Mouse (Mus musculus) mature B cell (primary cell): ENCODE results near the gene Dpep2nb.
"Not testable (repeated sequence)": the region's sequence is repeated elsewhere in the genome, so short reads cannot be mapped to it uniquely, and the experiment has no call there.

Experiments
- in situ Hi-C: fragments of 300-500 bp; cut with MboI; formaldehyde crosslinking; loops from 2 replicates; pipeline ENCODE4 v1.14.3; 2019

Gene Dpep2nb

DNA sequence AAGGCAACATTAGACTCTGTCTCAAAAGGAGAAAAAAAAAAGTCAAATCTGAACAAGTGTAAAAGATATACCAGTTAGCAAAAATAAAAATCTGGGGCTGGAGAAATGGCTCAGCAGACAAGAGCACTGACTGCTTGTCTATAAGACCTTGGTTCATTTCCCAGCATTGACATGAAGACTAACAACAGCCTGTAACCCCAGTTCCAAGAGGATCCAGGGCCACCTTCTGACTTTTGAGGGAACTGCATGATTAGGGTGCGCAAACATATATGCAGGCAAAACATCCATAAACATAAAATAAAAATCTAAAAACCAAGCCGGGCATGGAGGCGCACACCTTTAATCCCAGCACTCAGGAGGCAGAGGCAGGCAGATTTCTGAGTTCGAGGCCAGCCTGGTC is 638 bp upstream of the Dpep2nb start:
- in situ Hi-C loops, result no loop called here

DNA sequence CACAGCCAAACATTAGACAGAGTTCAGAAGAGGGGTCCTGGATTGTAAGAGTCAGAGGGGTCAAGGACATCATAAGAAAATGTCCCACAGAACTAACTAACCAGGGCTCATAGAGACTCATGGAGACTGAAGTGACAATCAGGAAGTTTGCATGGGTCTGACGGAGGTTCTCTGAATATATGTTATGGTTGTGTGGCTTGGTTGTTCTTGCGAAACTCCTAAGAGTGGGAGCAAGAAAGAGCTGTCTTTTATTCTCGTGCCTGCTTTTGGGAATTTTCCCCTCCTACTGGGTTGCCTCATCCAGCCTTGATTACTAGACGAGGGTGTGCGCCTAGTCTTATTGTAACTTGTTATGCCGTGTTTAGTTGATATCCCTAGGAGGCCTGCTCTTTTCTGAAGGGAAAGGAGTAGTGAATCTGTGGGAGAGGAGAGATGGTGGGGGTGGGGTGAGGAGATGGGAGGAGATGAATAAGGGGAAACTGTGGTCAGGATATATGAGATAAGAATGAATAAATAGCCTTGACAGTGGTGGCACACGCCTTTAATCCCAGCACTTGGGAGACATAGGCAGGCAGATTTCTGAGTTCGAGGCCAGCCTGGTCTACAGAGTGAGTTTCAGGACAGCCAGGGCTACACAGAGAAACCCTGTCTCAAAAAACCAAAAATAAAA is 1.1 kb downstream of the Dpep2nb start:
- in situ Hi-C loops, result no loop called here

DNA sequence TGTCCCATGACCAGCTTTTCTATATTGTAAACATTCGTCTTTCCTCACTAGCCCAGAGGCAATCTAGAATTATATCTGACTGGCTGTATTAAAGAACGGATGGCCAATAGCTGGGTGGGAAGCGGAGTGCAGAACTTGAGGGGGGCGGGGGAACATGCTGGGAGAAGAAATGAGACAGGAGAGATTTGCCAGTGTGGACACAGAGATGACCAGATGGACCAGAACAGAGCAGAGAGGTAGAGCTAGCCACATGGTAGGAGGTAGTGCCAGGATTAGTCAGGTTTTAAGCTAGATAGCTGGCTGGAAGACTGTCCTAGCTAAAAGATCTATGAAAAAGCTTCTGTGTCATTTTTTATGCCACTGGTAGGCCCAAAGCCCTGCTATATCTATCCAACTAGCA is 3.9 kb downstream of the Dpep2nb start:
- in situ Hi-C loops, result no loop called here

DNA sequence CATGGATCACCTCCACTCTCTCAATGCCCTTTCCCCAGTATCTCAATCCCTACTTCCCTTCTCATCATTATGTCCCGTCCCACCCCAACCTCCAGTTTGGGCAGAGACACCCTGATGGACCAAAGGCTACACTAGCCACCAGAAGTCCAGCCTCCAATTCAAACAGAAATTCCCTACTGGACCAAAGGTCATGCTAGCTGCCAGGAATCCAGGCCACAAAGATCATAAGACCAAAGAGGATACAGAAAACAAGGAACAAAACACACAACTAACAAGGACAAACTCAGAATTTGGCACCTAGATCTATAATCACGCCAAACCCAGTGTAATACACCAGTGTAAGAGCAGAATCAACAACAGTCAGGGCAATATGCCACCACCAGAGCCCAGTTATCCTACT is 6.8 kb downstream of the Dpep2nb start:
- in situ Hi-C loops, result no loop called here

DNA sequence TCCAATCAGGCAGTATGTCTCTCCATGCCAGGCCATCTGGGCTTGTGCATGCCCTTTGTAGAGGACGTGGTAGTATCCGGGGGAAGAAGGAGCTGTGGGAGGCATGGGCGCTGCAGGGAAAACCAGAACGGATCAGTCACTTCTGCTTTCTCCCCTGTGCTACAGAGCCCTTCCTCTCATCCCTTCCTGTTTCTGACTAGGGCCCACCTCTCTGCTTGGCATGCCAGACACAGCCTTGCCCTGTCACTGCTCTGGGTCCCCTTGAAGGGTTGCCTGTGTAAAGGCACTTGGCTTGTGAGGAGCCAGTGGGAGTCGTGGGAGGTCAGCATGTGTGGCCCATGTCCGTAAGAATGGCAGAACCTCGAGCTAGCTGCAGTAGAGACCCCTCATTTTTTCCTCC is 9.4 kb downstream of the Dpep2nb start:
- in situ Hi-C loops, result no loop called here

DNA sequence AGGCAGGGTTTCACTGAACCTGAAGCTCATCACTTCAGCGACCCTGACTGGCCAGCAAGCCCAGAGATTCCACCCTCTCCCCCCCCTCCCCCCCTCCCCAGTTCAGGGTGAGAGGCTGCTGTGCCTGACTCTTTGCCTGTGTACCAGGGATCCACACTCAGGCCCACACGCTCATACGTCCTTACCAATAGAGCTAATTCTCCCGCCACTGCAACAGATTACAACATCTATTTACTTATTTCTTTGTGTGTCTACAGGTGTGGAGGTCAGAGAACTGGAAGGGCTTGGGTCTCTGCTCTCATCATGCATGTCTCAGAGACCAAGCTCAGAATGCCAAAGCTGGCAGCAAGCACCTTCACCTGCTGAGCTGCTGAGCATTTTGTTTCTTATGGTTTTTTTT is 12.5 kb downstream of the Dpep2nb start:
- in situ Hi-C loops, result loop anchor here (5.0 kb wide), 1 partner anchor 34 kb away; no protein-coding TSS in a partner anchor

DNA sequence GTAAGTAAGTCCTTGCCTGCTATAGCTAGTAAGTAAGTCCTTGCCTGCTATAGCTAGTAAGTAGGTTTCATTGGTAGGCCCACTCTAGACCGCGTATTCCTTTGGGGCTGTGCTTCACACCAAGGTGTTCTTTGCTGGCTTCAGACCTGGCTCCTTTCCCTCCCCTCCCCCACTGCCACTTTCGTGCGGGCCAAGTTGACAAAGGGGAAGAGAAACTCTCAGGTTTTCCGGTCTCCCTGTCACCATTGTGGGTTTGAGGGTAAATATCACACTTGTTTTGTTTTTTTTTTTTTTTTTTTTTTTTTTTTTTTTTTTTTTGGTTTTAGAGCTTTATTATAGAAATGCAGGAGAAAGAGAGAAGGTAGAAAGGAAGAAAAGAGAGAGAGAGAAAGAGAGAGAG is 13.3 kb downstream of the Dpep2nb start:
- in situ Hi-C loops, result loop anchor here (5.0 kb wide), 1 partner anchor 35 kb away; no protein-coding TSS in a partner anchor

DNA sequence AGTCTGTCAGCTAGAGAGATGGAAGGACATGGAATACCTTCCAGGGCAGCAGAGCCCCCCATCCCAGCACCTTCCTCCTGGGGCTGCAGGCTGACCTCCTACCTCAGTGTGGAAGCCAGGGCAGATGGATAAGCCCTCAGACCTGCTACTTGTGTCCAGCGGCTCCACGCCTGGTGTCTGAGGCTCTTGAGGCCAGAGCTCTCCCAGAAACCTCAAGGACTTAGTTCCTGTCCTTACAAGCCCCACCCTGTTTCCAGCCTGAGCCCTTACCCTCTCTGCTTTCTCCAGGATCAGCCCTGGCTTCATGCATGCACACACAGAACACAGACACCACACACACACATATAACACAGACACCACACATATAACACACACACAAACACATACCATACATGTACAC is 14.2 kb downstream of the Dpep2nb start:
- in situ Hi-C loops, result loop anchor here (5.0 kb wide), 1 partner anchor 36 kb away; no protein-coding TSS in a partner anchor

DNA sequence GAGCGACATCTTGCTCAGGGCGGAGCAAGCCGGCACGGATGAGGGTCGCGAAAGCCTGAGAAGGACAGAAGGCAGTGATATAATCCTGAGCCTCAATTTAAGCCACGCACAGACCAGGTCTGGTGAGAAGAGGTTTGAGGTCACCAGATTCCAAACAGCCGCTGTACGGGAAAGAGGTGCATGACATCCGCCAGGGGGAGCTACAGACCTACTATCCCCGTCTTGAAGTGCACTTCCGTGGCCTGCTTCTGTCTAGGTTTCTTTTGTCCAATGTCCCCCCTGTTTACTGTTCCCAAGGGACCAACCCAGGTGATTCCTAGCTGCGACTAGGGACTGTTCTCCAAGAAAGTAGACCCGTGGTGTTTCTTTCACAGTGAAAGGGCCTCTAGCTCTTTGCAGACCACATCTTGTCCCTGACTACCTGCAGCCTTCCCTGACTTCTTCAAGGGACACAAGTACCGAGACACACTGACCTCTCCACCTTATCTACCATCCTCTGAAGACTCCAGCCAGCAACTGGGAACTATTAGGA is 14.9 kb downstream of the Dpep2nb start, which contains the start of gene Dus2:
Gene Dus2, plus strand, starts transcription at position 482 of the 532 bp plus-strand sequence.
- in situ Hi-C loops, result loop anchor here (5.0 kb wide), 1 partner anchor 36 kb away; no protein-coding TSS in a partner anchor

DNA sequence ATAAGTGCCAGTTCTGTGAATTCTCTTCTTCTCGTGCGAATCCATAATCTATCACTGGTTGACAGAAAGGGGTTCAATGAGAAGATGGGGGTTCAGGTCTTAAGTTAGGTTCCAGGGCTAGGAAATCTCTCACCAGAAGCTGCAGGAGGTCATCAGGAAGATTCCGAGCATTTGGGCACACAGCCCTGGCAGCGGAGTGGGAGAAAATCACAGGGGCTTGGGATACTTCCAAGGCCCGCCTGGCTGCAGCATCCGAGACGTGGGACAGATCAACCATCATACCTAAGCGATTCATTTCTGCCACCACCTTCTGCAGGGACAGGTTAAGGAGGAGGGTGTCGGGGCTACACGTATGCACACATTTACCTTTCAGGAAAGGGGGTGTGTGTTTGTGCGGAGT is 17.2 kb downstream of the Dpep2nb start:
- in situ Hi-C loops, result no loop called here

DNA sequence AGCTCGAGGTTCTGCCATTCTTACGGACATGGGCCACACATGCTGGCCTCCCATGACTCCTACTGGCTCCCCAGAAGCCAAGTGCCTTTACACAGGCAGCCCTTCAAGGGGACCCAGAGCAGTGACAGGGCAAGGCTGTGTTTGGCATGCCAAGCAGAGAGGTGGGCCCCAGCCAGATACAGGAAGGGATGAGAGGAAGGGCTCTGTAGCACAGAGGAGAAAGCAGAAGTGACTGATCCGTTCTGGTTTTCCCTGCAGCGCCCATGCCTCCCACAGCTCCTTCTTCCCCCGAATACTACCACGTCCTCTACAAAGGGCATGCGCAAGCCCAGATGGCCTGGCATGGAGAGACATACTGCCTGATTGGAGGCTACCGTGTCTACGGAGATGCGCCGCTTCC is 22.4 kb downstream of the Dpep2nb start:
- in situ Hi-C loops, result not testable (repeated sequence)

DNA sequence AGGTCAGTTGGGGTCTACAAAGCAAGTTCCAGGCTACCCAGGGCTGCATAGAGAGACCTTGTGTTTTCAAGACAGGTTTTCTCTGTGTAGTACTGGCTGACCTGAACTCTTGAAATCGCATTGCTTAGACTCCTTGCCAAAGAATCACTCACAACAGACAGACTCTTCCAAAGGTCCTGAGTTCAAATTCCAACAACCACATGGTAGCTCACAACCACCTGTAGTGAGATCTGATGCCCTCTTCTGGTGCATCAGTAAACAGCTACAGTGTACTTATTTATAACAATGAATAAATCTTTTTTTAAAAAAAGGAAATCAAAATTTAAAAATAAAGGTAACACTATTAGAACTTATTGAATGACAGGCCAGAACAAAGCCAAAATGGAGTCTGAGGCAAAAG is 24.6 kb downstream of the Dpep2nb start:
- in situ Hi-C loops, result no loop called here

DNA sequence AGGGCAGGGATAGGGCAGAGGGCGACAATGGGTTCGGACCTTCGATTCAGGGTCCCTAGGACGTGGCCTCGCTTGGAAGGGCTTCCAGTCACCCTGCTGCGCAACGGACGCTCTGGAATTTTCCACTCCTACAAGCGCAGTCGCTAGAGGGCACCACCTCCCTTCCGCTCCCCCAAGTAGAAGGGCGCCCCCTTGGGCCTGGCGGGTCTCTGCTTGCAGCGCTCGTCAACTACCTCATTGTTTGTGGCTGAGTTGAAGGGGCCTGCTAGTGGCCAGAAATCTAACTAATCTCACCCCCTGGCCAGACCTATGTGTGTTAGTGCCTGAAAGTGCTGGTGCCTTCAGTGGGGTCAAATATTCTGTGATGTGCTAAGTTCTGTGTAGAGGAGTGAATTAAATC is 26.4 kb downstream of the Dpep2nb start, which contains the start of gene Dpep3:
Gene Dpep3, minus strand, starts transcription at position 105 of the 400 bp plus-strand sequence.
- in situ Hi-C loops, result no loop called here

DNA sequence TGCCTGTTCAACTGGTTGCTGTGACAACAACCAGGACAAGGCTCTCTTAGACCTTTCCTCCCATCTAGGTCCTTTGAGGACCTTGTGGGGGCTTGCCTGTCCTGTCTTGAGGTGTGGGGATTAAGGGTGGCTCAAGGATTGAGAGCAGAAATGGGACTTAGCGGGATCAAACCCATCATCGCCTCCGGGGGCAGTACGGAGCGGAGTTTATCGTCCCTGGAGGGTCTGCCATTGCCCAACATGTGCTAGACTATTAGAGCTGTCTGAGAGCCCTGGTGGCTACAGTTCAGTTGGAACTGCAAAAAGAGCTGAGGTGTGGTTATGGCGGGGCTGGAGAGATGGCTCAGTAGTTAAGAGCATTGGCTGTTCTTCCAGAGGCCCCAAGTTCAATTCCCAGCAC is 30.4 kb downstream of the Dpep2nb start:
- in situ Hi-C loops, result no loop called here

DNA sequence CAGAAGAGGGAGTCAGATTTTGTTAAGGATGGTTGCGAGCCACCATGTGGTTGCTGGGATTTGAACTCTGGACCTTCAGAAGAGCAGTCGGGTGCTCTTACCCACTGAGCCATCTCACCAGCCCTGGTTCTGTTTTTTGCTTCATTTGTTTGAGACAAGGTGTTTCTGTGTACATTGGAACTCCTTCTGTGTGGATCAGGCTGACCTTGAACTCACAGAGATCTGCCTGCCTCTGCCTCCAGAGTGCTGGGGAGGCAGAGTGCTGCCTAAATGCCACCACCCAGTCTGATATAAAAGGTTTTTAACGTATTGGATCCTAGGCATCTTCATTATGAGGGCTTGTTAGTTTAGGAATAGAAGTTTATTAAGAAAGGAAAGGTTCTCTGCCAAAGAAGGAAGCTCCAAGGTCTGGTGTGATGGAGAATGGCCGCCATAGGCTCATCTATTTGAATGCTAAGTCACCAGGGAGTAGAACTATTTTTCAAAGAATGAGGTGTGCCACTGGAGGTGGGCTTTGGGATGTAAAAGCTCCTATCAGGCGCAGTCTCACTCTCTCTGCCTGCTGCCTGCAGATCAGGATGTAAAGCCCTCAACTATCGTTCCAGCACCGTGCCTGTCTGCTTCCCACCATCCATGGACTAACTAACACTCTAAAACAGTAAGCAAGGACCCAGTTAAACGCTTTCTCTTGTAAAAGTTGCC is 34.6 kb downstream of the Dpep2nb start:
- in situ Hi-C loops, result no loop called here

DNA sequence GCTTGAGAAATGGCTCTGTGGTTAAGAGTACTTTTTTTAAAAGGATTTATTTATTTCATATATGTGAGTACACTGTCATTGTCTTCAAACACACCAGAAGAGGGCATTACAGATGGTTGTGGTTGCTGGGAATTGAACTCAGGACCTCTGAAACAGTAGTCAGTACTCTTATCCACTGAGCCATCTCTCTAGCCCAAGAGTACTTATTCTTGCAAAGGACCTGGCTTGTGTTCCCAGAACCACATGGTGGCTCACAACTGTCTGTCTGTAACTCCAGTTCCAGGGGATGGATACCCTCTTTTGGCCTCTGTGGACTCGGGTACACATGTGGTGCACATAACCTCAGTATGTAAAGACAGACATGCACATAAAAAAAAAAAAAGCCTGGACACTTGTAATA is 36.4 kb downstream of the Dpep2nb start:
- in situ Hi-C loops, result no loop called here

DNA sequence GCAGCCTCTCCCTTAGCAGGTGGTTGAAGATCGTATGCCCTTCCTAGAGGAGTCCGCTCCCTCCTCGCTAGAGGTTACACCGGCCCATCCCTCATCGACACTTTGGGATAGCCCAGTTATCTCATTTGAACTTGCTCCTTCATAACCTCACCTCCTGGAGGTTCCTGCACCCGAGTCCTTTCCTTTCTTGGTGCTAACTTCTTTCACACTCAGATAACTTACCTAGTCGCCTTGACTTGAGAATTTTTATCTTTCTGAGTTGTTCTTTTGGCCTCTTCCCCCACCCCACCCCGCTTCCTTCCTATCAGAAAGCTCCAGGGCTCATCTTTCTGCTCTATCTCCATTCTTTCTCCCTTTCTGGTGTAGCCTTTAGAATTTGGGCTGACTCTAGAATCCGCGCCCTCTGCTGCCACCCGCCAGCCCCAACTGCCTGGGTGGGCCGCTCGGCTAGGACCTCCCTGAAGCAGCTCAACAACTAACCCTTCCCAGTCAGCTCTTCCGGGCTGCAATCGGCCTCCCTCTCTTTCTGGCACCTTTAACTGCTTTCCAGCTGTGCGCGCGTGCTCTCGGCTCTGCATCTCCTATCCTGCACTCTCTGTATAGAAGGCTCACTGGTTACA is 39.0 kb downstream of the Dpep2nb start:
- in situ Hi-C loops, result no loop called here

DNA sequence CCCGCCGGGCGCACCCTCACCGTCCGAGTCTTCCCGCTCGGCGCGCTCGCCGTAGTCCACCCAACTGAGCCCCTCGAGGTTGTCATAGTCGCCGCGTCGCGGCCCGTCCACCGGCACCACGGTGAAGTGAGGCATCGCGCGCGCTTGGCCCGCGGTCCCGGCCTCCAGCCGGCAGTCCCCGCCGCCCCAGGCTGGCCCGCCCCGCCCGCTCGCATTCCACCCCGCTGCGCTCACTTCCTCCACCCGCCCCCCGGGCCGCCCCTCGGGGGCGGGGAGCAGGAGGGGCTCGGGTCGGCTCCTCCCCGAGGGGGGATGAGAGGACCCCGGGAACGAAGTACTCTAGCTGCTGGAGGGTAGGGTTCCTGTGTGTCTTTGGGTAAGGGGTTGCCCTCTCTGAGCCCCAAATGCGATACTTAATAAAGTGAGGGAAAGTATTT is 39.9 kb downstream of the Dpep2nb start, which contains the start of gene Slc12a4:
Gene Slc12a4, minus strand, starts transcription at position 193 of the 437 bp plus-strand sequence.
- in situ Hi-C loops, result no loop called here

DNA sequence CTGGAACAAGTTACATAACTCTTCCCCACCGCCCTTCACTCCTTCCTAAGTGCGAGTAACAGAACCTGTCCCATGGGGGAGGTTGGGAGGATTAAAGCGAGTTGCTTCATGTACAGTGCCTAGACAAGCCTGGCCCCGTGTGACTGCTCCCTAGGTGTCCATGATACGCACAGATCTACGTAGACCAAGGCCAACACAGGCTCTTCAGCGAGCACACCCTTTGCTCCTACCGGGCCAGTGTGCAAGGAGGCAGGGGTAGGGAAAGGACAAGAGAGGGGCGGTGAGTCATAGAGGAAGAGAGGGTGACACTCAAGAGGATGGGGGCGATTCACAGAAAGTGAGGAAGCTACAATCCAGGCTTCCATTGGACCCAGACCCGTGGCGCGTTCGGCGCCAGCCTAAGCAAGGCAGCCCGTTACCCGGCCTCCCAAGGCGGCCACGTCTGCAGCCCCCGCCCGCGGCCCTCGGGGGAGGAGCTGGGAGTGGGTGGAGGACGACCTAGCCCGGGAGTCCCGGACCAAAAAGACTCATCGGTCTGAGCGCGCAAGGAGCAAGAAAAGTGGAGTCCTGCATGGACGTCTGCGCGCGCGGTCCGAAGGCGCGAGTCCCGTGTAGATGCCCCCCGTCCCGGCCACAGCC is 40.4 kb downstream of the Dpep2nb start:
- in situ Hi-C loops, result no loop called here

DNA sequence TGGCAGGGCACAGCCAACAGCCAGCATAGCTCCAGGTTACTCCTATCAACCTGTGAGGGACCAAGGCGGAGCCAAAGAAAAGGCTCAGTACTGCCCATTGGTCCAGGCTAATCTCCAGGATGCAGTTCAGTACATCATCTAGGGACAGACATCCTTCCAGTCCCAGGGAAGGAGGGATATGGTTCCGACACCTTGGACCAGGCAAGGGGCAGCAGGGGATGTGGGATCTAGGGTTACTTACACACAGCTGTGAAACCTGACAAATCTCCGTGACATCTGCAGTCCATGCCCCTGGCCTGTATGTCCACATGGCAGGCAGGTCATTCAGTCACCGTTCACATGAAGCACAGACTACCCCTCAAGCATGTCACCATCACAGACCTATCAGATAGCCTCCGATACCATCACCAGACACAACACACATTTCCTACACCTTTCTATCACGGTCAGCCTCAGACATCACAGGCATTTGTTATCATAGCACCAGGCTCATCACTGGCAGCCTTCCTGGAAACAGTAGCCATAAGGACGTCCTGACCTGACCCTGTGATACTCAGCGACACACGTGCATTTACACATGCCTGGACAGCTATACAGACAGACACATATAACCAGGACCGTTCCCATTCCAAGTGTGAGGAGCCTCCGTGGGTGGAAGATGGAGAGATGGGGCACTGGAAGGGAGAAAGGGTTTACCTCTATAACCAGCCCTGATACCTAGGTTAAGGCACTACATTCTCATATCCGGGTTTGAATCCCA is 41.1 kb downstream of the Dpep2nb start:
- in situ Hi-C loops, result no loop called here

DNA sequence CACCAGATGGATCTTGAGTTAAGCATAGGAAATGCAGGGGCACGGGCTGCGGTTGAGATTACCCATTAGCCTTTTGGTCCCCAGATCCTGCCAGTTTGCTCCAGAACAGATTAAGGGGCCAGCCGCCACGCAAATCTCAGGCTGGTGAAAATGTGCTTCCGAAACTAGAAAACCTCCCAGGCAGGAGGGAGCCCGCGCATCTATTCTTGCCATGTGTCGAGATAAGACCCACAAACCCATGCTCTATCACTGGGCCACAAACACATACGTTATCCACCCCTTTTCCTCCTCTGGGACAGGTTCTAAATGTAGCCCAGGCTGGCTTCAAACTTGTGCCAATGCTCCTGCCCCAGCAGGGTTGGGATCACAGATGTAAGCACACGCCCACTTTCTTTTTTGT is 44.2 kb downstream of the Dpep2nb start:
- in situ Hi-C loops, result no loop called here
